Mouse (Mus musculus) kidney, postnatal 0 days (tissue): Measurements from ENCODE around the gene Sdhaf2. TPM values are rescaled to one million over a fixed set of nuclear protein-coding genes. Genes with fewer than 3 reads are reported as not detected.

ENCODE experiments used
- ATAC-seq: fragments of 200-750 bp; cut with Nextera tagmentation; replicated peaks from 2 replicates; pipeline ENCODE4 v1.8.0; 2017; ENCODE audit warnings: low read depth, moderate number of reproducible peaks, moderate TSS enrichment, moderate library complexity; ENCODE audit not compliant: low FRiP score
- DNase-seq: peaks from one replicate; pipeline ENCODE4 v3.0.0-alpha.2; 2016; ENCODE audit warnings: low spot score
- H3K27ac ChIP-seq: fragments of 300-500 bp; sonication (generic); 2 replicates; pipeline ENCODE4 v1.5.1; 2014; ENCODE audit warnings: mild to moderate bottlenecking
- H3K27me3 ChIP-seq: fragments of 300-500 bp; sonication (generic); 2 replicates; pipeline ENCODE4 v1.6.1; 2014; ENCODE audit warnings: low read length, mixed read lengths; ENCODE audit not compliant: insufficient read depth
- H3K36me3 ChIP-seq: fragments of 300-500 bp; sonication (generic); 2 replicates; pipeline ENCODE4 v1.6.1; 2014; ENCODE audit warnings: low read length, mixed read lengths; ENCODE audit not compliant: insufficient read depth
- H3K4me1 ChIP-seq: fragments of 300-500 bp; sonication (generic); replicated peaks from 2 replicates; pipeline ENCODE4 v1.6.1; 2014; ENCODE audit warnings: antibody characterized with exemption, low read length, mixed read lengths; ENCODE audit not compliant: insufficient read depth
- H3K4me2 ChIP-seq: fragments of 300-500 bp; sonication (generic); 2 replicates; pipeline ENCODE4 v1.6.1; 2014; ENCODE audit warnings: mild to moderate bottlenecking, low read length, moderate library complexity, mixed read lengths
- H3K4me3 ChIP-seq: fragments of 300-500 bp; sonication (generic); replicated peaks from 2 replicates; pipeline ENCODE4 v1.5.1; 2014; ENCODE audit warnings: low read depth, low read length
- H3K9ac ChIP-seq: fragments of 300-500 bp; sonication (generic); 2 replicates; pipeline ENCODE4 v1.6.1; 2014; ENCODE audit warnings: low read depth, low read length
- H3K9me3 ChIP-seq: fragments of 300-500 bp; sonication (generic); replicated peaks from 2 replicates; pipeline ENCODE4 v1.6.1; 2016; ENCODE audit warnings: low read length, inconsistent platforms, mixed read lengths
- CTCF ChIP-seq: IDR thresholded peaks from 2 replicates; pipeline ENCODE4 v1.5.1; 2016; ENCODE audit warnings: antibody characterized with exemption, low read depth, mild to moderate bottlenecking, moderate library complexity
- WGBS: fragments of 180-500 bp; shearing (Covaris S2); extraction: QIAGEN DNeasy Blood & Tissue Kit; methylation state at CpG from one replicate; pipeline ENCODE4 v1.1.7; 2014; 5-methylcytosine and 5-hydroxymethylcytosine counted together
- polyA plus RNA-seq: library from polyadenylated mRNA; unstranded; fragments of >200 nt; fragmentation: Nextera tagmentation; extraction: Ambion mirVana; gene quantifications from 2 replicates; pipeline ENCODE4 v1.2.1, GENCODE M21; 2015

Gene Sdhaf2
- polyA plus RNA-seq, 1 experiment from 2014 or later: 55.3 TPM

GRCm38 (mm10) chr19:10502571-10502970 lies 23.4 kb downstream of the Sdhaf2 start:
- DNase-seq (peak; percentile 67), ATAC-seq (0 out of 2 replicates have a peak, but pooled peaks have one; percentile 36)
- H3K9me3 ChIP-seq: no peaks in the 10 kb centered on the region
- 9% methylated on average over 4 of the region's 4 CpGs for WGBS
- H3K4me2 ChIP-seq: no peak overlapping the region
- H3K9ac ChIP-seq: no peak overlapping the region
- TF ChIP-seq CTCF: peak; percentile 84
- no peak overlapping the region for H3K27ac ChIP-seq
- no peak overlapping the region for H3K4me3 ChIP-seq
- 0 out of 2 replicates have a peak, but pooled peaks cover 4% of the 10 kb centered on the region for H3K4me1 ChIP-seq
- H3K27me3 ChIP-seq: no peaks in the 10 kb centered on the region
- peaks cover 37% of the 10 kb centered on the region for H3K36me3 ChIP-seq

GRCm38 (mm10) chr19:10500581-10500980 lies 25.4 kb downstream of the Sdhaf2 start:
- no peak for ATAC-seq
- WGBS: 94% methylated on average over 8 of the region's 8 CpGs
- H3K27ac ChIP-seq: no peak overlapping the region
- H3K36me3 ChIP-seq: peaks cover 32% of the 10 kb centered on the region
- no peaks in the 10 kb centered on the region for H3K9me3 ChIP-seq
- no peak overlapping the region for H3K4me3 ChIP-seq
- H3K4me2 ChIP-seq: no peak overlapping the region
- no peak overlapping the region for H3K9ac ChIP-seq
- DNase-seq: no peak
- H3K4me1 ChIP-seq: 0 out of 2 replicates have a peak, but pooled peaks cover 4% of the 10 kb centered on the region
- H3K27me3 ChIP-seq: no peaks in the 10 kb centered on the region
- TF ChIP-seq CTCF: no peak

GRCm38 (mm10) chr19:10497512-10498160 lies 28.3 kb downstream of the Sdhaf2 start:
- 0 out of 2 replicates have a peak, but pooled peaks have one; percentile 45 for ATAC-seq
- Histone ChIP-seq H3K4me3 (no peak overlapping the region), H3K36me3 (peaks cover 26% of the 10 kb centered on the region), H3K9ac (no peak overlapping the region), H3K9me3 (no peaks in the 10 kb centered on the region), H3K27me3 (no peaks in the 10 kb centered on the region), H3K4me2 (no peak overlapping the region), H3K27ac (no peak overlapping the region), H3K4me1 (0 out of 2 replicates have a peak, but pooled peaks cover 4% of the 10 kb centered on the region)
- DNase-seq: no peak
- TF ChIP-seq CTCF: 0 out of 2 replicates have a peak, but pooled peaks have one; percentile 10
- 28% methylated on average over 8 of the region's 8 CpGs for WGBS

GRCm38 (mm10) chr19:10496976-10497375 lies 29.0 kb downstream of the Sdhaf2 start:
- H3K4me1 ChIP-seq: 0 out of 2 replicates have a peak, but pooled peaks cover 4% of the 10 kb centered on the region
- H3K27ac ChIP-seq: no peak overlapping the region
- 59% methylated on average over 2 of the region's 2 CpGs for WGBS
- H3K36me3 ChIP-seq: peaks cover 25% of the 10 kb centered on the region
- ATAC-seq (no peak), DNase-seq (no peak)
- no peaks in the 10 kb centered on the region for H3K27me3 ChIP-seq
- H3K4me2 ChIP-seq: no peak overlapping the region
- no peaks in the 10 kb centered on the region for H3K9me3 ChIP-seq
- no peak overlapping the region for H3K9ac ChIP-seq
- no peak overlapping the region for H3K4me3 ChIP-seq
- TF ChIP-seq CTCF: no peak

- Histone ChIP-seq H3K36me3 (peaks cover 13% of the 10 kb centered on the region), H3K9ac (no peak overlapping the region), H3K27me3 (no peaks in the 10 kb centered on the region), H3K4me2 (no peak overlapping the region), H3K4me3 (no peak overlapping the region), H3K9me3 (no peaks in the 10 kb centered on the region), H3K27ac (no peak overlapping the region), H3K4me1 (0 out of 2 replicates have a peak, but pooled peaks cover 4% of the 10 kb centered on the region)
- TF ChIP-seq CTCF: no peak
- no peak for DNase-seq
- no peak for ATAC-seq
- WGBS: 33% methylated on average over 1 of the region's 1 CpGs
Measured at GRCm38 (mm10) chr19:10495670-10496069, 30.3 kb downstream of the Sdhaf2 start.

- Histone ChIP-seq H3K36me3 (no peaks in the 10 kb centered on the region), H3K9ac (no peak overlapping the region), H3K27me3 (no peaks in the 10 kb centered on the region), H3K4me1 (no peaks in the 10 kb centered on the region), H3K9me3 (no peaks in the 10 kb centered on the region), H3K4me2 (no peak overlapping the region), H3K27ac (no peak overlapping the region), H3K4me3 (no peak overlapping the region)
- peak; percentile 60 for ATAC-seq
- peak; percentile 93 for DNase-seq
- WGBS: 16% methylated on average over 9 of the region's 9 CpGs
- TF ChIP-seq CTCF: peak; percentile 96
Measured at GRCm38 (mm10) chr19:10486264-10486738, 39.6 kb downstream of the Sdhaf2 start.
